Comparison of ENCODE assay signal across 31 mouse cellular contexts in the genomic region with DNA sequence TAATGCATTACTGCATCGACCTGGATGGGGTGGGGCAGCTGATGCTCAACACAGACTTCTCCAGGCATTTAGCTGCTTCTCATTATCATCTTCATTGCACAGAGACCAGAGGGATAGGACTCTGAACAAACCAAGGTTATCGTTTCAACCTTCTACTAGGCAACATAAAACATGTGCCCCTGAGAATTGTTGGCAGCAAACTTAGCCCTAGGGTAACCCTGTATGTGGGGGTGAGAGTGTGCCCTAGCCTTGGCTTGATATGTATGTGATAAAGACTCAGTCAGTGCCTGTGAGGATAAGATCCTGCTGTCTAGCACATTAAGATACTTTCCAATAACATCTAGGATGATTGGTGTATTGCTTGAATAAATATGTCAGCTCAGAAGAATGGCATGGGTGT. TPM values are rescaled to one million over a fixed set of nuclear protein-coding genes. Genes with fewer than 3 reads are reported as not detected.
"Had no signal": no experiment of that assay in that cellular context is flagged by ENCODE, and none has a peak within 500 bp of the region (broad histone marks: within the 10 kb centered on the region; RNA-seq: fewer than 3 reads in every experiment).

No protein-coding gene starts in this region.

- DNase-seq: kidney, adult 8-10 months; kidney, postnatal 10 days; kidney, postnatal 36 days; left cerebral cortex, postnatal 4 days; liver; lung, adult 18-20 months; lung, postnatal 10 days; right cerebral cortex, adult 18-20 months; right cerebral cortex, postnatal 14 days; right cerebral cortex, postnatal 4 days; thymus, adult 18-20 months; thymus, postnatal 36 days had no signal

RNA-seq across cellular contexts. Expression of a gene that starts 19.9 kb away (rescaled TPM):
- total RNA-seq: layer of hippocampus, adult 18-20 months; layer of hippocampus, postnatal 14 days; left cerebral cortex, adult 8-10 months; left cerebral cortex, postnatal 14 days; left cerebral cortex, postnatal 4 days; monocyte, adult 5-6 weeks; neutrophil, adult 5-6 weeks had no signal
- polyA plus RNA-seq: kidney, embryonic 15.5 days; limb, embryonic 13.5 days; liver, embryonic 12.5 days; liver, embryonic 15.5 days; lung, embryonic 15.5 days; midbrain, embryonic 10.5 days; midbrain, embryonic 13.5 days; midbrain, embryonic 16.5 days; myocyte; neural tube, embryonic 13.5 days; stomach, embryonic 14.5 days; stomach, postnatal 0 days; urinary bladder, adult 2 months had no signal

RNA-seq across cellular contexts. Expression of a gene that starts 25.2 kb away (rescaled TPM):
- total RNA-seq: layer of hippocampus, adult 18-20 months; layer of hippocampus, postnatal 14 days; left cerebral cortex, adult 8-10 months; left cerebral cortex, postnatal 14 days; left cerebral cortex, postnatal 4 days; monocyte, adult 5-6 weeks; neutrophil, adult 5-6 weeks had no signal
- polyA plus RNA-seq: kidney, embryonic 15.5 days; limb, embryonic 13.5 days; liver, embryonic 12.5 days; liver, embryonic 15.5 days; lung, embryonic 15.5 days; midbrain, embryonic 10.5 days; midbrain, embryonic 13.5 days; midbrain, embryonic 16.5 days; myocyte; neural tube, embryonic 13.5 days; stomach, embryonic 14.5 days; stomach, postnatal 0 days; urinary bladder, adult 2 months had no signal

RNA-seq across cellular contexts. Expression of a gene that starts 37.1 kb away (rescaled TPM):
- total RNA-seq: layer of hippocampus, adult 18-20 months; layer of hippocampus, postnatal 14 days; left cerebral cortex, adult 8-10 months; left cerebral cortex, postnatal 14 days; left cerebral cortex, postnatal 4 days; monocyte, adult 5-6 weeks; neutrophil, adult 5-6 weeks had no signal
- polyA plus RNA-seq: kidney, embryonic 15.5 days; limb, embryonic 13.5 days; liver, embryonic 12.5 days; liver, embryonic 15.5 days; lung, embryonic 15.5 days; midbrain, embryonic 10.5 days; midbrain, embryonic 13.5 days; midbrain, embryonic 16.5 days; myocyte; neural tube, embryonic 13.5 days; stomach, embryonic 14.5 days; stomach, postnatal 0 days; urinary bladder, adult 2 months had no signal
